Mouse (Mus musculus): ENCODE results near the gene Spire2.

DNA sequence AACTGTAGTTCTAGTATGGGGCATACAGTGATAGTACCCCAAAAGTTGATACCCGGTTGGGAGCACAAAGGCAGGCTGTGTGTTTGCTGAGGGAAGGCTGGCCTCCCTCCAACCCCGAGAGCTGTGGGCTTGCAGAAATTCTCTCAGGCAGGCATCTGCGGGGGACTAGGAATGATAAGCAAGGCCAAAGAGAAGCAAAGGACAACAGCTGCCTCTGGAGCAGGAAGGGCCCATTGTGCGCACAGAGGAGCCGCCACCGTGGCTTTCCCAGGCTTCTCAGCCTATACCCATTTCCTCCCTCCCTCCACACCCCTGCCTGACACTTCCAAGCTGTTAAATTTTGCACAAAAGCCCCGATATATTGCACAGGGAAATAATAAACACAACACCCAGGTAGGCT lies 1.4 kb downstream of the Spire2 start:
- TF ChIP-seq CTCF (IDR thresholded peaks at IDR 0.05; ENCODE audit: low read depth, low read length) (no peak), TAL1 (conservative IDR thresholded peaks at IDR 0.05; ENCODE audit: low read depth, low read length) (no peak), GATA1 (IDR thresholded peaks at IDR 0.05; ENCODE audit: borderline replicate concordance, low read length) (no peak), POLR2AphosphoS5 (IDR thresholded peaks at IDR 0.05; ENCODE audit: insufficient replicate concordance, low read depth, low read length) (no peak)
